Mouse (Mus musculus) cerebellum, adult (tissue): Measurements from ENCODE around the gene Prickle4.
A peak's percentile ranks its signal among the peaks of the same experiment; 100 is the strongest.

ENCODE experiments used
- ATAC-seq: cut with Nextera tagmentation; 2 replicates; pipeline ENCODE4 v1.9.2; 2017; ENCODE audit warnings: mild to moderate bottlenecking, moderate library complexity, mixed read lengths; ENCODE audit not compliant: insufficient number of reproducible peaks, low FRiP score, low TSS enrichment

Prickle4 gene

GRCm38 (mm10) chr17:47694503-47695336 is at the start of gene Prickle4:
Prickle4 (minus strand) TSS chr17:47694736.
- ATAC-seq, result peak; percentile 87

DNA sequence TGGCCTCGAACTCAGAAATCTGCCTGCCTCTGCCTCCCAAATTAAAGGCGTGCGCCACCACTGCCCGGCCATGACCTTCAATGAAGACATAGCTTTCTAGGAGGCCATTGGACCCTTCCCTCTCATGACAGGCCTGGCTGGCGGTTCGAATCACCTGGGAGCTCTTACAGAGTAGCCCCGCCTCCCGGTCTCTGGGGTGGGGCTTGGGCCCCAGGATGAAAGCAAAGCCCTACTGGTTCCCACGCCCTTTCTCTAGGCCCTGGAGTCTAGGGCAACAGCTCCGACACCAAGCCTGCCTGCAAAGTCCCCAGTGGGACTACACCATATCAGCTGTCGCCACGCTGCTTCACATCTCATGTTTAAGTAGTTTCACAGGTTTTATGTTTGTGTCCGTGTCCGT is 49.5 kb upstream of the Prickle4 start:
- no peak for ATAC-seq

GRCm38 (mm10) chr17:47742991-47743734 is 48.6 kb upstream of the Prickle4 start:
- ATAC-seq, result no peak

DNA sequence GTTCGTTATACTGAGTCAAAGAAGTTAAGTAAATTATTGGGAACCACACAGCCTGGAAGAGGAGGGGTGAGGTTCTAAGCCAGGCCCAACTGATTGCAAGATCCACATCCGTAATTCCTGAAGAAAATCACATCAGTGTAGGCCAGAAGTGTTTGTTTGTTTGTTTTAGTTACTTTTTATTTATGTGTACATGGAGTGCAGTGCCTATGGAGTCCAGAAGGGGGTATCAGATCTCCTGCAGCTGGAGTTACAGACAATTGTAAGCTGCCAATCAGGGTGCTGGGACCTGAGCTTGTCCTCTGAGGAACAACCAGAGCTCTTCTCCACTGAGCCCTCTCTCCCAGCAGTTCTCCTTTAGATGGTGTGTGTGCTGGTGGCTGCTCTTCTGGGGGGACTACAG is 45.6 kb upstream of the Prickle4 start:
- no peak for ATAC-seq

DNA sequence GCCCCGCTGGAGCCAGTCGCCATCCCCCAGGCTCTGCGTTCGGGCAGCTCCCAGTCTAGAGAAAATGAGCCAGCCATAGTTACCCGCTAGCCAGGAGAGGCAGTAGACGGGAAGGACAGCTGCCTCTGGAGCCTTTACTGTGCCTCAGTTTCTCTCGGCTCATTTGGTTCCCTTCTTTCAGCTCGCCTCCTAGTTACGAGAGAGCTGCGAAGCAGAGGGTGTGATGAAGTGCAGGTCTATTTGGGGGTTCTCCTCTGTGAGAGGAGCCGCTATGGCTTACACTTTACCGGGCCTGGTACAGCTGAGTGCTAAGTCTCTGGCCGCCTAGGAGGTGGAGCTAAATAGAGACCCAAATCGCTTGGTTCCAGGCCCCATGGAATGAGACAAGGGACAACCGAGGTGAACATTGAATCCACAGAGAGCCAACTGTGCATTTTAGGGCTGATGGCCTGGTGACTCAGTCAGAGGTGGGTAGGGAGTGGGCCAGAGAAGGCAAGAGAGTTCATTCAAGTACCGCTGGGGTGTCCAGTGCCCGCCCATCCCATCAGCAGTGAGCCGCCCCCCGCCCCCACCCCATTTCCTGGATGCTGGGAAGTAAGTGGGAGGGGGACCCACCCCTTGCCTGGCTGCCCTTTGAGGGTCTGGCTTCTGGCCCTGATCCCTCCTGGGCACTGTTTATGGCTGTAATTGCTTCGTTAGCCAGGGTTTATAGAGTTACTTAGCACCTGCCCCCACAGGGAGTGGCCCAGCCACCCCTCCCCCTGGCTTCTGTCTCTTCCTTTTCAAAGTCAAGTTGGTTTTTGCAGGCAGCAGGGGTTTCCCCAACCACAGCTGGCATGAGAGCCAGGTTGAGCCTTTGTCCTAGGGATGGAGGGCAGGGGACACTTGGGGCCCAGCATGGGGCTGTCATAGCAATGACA is 44.6 kb upstream of the Prickle4 start:
- no peak for ATAC-seq

- peak; percentile 17 for ATAC-seq
Measured at GRCm38 (mm10) chr17:47738066-47738878, 43.7 kb upstream of the Prickle4 start.

- ATAC-seq, result peak; percentile 74
Measured at GRCm38 (mm10) chr17:47737271-47738065, 42.9 kb upstream of the Prickle4 start.

DNA sequence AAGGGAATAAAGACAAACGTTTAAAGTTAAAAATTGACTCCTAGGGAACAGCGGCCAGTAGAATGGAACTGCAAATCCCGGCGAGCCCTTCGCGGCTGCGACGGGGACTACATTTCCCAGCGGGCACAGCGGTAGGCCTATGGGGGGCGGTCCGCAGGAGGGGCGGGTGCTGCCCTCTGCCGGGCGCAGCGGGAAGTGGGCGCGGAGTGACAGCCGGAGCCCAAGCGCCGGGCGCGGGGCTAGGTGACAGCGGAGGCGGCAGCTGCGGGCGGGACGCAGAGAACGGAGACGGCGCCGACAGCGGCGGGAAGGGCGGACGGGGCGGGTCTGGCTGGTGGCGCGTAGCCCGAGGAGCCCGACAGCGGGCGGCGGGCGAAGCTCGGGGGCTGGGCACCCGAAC is 42.3 kb upstream of the Prickle4 start, which contains the start of gene Tfeb:
Tfeb (plus strand) TSS at position 175 of the 400 bp plus-strand sequence.
- ATAC-seq, result peak; percentile 53

- no peak for ATAC-seq
Measured at GRCm38 (mm10) chr17:47735553-47736100, 41.1 kb upstream of the Prickle4 start.

GRCm38 (mm10) chr17:47730633-47731575 is 36.4 kb upstream of the Prickle4 start:
- no peak for ATAC-seq

- ATAC-seq, result no peak
Measured at GRCm38 (mm10) chr17:47726566-47726965, 32.0 kb upstream of the Prickle4 start, which contains the start of gene Pgc. Pgc (plus strand) TSS chr17:47726842.

- no peak for ATAC-seq
Measured at GRCm38 (mm10) chr17:47721183-47721582, 26.6 kb upstream of the Prickle4 start.

- no peak for ATAC-seq
Measured at GRCm38 (mm10) chr17:47715037-47715436, 20.5 kb upstream of the Prickle4 start.

GRCm38 (mm10) chr17:47712889-47713571 is 18.5 kb upstream of the Prickle4 start:
- no peak for ATAC-seq

GRCm38 (mm10) chr17:47711883-47712282 is 17.3 kb upstream of the Prickle4 start:
- ATAC-seq, result no peak

DNA sequence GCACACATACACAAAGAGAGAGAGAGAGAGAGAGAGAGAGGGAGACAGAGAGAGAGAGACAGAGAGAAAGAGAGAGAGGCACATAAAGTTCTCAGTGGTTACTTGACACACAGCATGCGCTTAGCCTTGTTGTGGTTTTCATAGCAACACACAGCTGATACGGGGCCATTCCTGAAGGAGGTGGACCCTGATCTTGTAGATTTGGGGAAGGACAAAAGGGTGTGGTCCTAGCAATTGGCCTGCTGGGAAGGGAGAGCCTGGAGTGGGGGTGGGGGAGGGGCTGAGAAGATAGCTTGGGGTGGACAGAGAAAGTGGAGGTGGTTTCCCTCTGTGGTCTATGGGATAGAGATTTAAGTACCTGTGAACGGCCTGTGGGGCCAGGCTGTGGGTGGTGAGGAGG is 15.5 kb upstream of the Prickle4 start:
- no peak for ATAC-seq

DNA sequence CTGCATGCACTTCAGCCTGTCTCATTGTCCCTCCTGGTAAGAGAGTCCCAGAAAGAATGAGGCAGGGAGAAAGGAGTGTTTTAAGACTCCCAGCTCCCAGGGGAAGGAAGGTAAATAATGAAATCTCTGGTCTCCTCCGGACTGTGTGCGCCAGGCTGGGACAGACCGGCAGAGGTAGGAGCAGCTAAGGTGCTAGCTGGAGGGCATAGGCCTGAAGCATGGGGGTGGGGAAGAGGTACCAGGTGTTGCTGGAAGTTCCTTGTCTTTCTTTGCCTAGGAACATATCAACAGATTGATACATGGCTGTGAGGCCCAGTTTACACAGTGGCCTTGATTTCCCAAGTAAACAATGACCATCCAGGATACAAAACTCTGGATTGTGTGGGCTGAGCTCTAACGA is 14.4 kb upstream of the Prickle4 start:
- ATAC-seq, result no peak
